Mouse (Mus musculus): ENCODE results near the gene Hhat.

The Hhat gene

DNA sequence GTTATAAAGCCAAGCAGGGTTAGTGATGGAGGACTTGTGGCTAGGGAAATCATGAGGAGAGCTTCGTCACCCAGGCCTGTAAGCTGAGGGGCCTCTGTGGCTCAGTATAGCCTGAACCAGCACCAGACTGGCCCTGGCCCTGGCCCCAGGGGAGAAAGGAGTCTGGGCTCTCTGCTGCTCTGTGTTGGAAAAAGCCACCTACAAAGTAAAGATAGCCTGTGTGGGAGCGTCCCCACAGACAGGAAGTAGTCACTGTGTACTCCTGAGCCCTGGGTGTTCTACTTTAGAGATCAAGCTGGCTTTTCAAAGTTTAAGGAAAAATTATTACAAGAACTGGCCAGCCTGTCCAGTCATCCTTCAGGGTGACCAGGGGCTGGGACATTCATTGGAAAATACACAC is 273.5 kb downstream of the Hhat start:
- no peak for DNase-seq (ENCODE audit: low spot score in 2 of 2)

DNA sequence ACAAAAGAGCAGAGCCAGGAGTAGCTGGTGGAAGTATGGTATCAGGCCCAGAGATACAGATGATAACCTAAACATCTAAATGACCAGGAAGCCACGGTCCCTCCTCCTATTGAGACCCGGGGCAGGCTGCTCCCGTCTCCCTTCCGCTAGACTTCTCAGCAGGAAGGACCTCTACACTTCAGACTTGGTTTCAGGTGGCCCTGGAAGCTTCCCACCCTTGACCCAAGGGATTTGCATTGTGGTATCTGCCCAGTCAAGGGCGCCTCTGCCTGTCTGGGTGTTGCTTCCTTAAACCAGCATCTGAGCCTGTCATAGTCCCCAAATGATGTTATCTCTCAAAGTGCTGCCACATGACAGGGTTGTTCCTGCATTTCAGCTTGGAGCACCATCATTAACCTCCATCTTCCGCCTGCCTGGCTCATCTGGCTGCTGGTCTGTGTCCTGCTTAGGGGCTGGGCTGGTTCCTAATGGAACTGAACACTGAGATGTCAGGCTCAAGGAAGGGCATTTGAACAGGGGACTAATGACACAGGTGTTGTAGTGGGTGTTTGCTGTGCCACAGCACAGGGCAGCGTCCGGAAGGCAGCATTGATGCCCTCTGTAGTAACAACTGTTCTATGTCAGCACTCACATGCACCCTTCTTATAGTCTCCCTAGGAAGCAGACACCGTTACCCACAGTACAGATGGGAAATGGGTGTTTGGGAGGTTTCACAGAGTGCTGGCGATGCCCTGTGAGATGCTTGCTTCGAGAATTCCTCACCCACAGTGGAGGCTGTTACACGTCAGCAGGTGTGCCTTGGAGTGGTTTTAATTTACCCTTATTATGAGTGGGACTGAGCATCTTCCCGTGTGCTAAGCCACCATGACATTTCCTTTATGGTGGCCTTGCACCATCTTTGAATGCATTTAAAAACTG is 280.9 kb downstream of the Hhat start:
- DNase-seq (ENCODE audit: low spot score in 2 of 2) = no peak

DNA sequence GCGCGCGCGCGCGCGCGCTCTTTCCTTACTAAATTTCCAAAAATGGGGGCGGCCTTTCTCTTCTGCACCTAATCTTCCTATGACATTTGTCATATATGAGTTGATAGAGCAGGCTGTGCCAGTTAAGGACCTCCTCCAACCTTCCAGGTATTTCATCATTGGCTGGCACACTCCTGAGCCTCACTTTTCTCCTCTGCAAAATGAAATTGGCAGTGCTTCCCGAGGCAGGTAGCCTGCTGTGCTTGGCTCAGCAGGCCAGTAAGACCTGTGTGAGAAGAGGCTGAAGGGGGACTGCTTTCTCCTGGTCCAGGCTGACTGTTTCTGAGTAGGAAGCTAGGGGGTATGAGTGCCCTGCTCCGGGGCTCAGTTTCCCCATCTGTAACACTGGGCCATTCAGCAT is 283.5 kb downstream of the Hhat start:
- no peak for DNase-seq (ENCODE audit: low spot score in 2 of 2)

DNA sequence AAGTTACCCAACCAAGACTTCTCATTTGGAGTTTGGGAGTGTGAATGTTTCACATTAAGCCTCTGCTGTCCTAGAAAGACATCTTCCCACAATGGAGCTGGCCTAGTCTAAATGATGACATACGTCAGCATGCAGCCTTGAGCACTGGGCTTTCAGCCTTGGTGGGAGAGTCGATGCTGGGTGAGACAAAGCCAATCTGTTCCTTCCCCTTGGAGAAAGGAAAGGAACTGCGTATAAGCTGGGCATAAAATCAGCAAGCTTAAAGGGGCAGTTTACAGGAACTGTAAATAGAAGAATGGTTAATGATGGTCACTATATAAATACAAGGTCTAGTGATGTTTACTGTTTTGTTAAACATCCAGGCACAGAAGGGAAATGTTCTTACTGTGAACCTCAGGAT is 286.0 kb downstream of the Hhat start:
- no peak for DNase-seq (ENCODE audit: low spot score in 2 of 2)

DNA sequence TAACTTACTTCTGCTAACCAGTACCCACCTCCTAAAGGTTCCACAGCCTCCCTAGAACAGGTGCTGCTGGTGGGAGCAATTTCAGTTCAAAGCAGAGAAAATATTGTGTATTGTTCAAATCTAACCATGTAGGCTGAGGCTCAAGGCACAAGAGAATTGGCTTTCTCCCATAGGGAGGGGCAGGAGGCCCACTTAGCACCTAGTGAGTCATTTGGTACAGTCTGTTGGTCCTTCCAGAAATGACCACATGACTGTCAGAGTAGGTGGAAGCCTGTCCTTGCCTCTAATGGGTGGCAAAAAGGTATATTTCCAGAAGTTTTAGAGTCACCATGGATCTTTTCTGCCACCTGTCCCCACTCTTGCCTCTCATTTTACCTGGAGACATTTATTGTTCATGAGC is 289.6 kb downstream of the Hhat start:
- DNase-seq (ENCODE audit: low spot score in 2 of 2) = no peak

DNA sequence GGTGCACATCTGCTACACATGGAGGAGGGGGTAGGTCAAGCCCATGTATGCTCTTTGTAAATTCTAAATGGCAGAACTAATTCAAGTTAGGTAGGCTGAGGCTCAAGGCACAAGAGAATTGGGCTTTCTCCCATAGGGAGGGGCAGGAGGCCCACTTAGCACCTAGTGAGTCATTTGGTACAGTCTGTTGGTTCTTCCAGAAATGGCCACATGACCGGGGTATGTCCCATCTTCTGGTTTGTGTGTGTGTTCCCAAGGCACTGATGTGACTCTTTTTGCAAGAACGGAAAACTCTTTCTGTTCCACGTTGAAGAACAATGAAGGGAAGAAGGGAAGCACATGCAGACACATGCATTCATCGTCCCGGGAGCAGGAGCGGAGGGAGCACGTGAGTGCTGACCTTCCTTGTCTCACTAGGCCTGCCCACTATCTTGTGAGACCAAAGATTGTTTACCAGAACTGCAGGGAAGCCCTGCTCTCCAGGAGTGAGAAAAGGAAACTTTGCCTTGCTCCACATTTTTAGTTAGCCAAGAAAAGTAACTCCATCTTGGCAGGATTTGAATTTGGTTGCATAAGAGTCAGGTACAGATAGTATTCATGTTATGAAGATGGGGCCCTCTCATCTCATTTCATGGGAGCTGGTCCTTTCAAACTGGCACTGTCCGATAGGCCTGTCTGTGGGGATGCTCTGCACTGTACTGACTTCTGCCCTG is 290.8 kb downstream of the Hhat start:
- no peak for DNase-seq (ENCODE audit: low spot score in 2 of 2)

DNA sequence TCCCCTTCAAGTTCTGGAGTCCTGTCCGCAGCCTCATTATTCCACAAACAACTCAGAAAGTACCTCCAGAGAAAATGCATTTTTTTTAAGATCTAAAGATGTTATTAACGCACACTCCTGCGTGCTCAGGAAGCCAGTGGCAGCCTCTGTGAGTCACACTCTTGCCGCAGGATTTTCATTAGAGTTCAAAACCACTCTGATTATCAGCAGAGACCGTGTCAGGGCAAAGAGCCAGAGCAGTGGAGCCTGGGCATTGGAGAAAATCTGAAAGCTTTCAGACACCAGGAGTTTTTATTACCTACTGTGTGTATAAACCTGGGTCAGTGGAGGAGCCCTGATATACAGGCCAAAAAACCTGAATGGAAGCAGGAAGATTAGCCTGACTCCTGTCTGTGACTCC is 292.8 kb downstream of the Hhat start:
- DNase-seq (ENCODE audit: low spot score in 2 of 2) = no peak

DNA sequence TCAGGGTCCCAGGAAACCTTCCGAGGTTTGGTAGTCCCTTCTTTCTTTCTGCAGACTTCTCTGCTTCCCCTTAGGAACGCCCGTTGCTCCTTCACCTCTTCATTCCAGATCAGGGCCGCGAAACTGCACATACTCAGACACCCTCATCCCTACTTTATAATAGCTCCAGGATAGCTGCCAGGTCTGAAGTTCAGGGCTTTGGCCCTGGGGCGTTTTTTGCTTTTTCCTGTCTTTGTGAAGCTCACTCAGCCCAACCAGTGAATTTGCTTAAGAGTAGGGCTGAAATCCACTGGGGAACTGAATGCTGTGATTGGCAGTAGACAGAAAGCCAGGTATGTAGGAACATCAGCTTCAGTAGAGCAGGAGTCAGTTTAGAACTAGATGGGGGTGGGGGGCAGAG is 293.5 kb downstream of the Hhat start:
- no peak for DNase-seq (ENCODE audit: low spot score in 2 of 2)

DNA sequence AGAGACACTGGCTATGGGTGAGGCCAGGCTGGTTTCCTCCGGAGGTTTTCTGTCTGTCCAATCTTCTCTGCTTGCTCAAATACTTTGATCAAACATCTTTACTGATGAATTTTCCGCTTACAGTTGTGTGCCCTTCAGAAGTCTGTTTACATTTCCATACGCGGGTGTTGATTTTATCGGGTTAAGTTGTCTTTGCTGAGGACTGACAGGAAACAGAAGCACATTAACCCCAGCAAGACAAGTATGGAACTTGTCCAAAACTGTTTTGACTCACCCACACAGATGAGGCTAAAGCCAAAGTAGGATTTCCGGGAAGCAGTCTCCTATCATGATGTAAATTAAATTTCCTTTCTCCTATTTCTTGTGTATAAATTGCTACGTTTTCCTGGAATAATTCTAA is 294.3 kb downstream of the Hhat start:
- DNase-seq (ENCODE audit: low spot score in 2 of 2) = no peak

DNA sequence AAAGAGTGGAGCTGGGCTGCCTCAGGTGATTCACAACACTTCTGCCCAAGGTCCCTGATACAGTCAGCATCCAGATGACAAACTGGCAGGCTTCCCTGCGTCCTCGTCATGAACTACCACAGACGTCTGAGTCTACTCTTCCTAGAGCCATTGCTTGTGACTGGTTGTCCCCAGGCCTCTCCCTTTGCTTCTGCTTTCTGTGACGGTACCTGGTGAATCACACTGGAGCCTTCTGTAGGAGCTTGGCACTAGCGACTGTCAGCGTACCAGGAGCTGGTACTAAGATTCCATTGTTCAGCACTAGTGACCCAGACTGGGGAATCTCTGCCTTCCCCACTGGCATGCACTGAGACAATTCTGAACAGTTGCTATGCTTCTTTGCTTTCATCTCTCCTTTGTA is 297.9 kb downstream of the Hhat start:
- no peak for DNase-seq (ENCODE audit: low spot score in 2 of 2)

DNA sequence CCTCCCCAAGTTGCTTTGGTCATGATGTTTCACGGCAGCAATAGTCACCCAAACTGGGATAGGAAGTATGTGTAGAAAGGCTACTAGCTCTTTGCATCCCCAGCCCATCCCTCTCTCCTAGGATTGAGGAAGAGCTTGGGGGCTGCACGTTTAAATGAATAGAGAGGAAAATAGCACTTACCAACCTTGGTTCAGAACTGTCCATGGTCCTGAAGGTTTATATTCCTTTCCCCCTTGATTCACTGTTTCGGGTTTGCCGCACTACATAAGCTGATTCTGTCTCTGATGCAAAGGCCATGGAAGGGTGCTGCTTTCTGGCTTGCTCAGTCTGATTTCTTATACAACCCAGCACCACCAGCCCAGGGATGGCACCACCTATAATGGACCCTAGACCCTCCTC is 298.7 kb downstream of the Hhat start:
- DNase-seq (ENCODE audit: low spot score in 2 of 2) = no peak

DNA sequence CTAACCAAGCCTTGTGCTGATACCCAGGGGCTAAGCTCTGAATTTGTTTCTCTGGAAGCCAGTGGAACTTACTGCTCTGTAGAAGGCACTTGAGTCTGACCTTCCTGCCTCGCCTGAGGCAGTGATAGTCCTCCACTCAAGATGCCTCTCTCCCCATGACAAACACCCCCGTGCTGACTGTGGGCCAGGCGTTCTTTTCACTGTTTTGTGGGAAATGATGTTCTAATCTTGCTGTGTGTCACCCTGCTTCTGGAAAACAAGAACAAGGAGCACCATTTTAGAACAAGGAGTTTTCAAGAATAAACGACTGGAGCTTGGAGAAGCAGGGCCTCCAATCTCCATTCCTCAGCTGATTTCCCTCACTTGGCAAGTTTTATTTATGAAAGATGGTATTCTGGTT is 307.3 kb downstream of the Hhat start:
- DNase-seq (ENCODE audit: low spot score in 2 of 2) = no peak

DNA sequence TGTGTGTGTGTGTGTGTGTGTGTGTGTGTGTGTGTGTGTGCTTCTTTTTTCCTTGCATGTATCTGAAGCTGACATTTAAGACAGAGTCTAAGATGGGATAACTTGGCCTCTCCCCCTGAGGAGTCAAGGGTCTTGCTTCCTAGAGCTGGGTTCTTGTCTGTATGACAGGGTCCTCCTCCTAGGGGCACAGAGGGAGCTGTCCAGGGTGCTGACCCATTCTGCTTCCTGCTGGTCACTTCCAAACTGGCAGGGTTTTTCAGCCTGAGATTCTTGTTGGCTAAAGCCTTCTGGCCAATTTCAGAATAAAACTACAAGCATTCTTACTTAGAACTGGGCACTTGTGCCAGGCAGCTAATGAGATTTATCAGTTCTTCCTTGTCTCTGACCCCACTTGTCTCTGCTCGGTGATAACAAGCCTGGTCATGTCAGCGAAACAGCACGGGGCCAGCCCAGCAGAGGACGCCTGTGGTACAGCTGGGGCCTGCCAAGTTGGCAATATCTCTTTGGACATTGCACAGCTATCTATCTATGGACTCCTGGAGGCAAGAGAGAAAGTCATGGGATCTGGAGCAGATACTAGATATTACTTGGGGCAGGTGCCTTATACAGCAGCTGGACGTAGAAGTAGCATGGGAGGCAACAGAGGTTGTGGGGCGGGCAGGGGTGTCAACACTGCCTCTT is 313.4 kb downstream of the Hhat start:
- no peak for DNase-seq (ENCODE audit: low spot score in 2 of 2)

DNA sequence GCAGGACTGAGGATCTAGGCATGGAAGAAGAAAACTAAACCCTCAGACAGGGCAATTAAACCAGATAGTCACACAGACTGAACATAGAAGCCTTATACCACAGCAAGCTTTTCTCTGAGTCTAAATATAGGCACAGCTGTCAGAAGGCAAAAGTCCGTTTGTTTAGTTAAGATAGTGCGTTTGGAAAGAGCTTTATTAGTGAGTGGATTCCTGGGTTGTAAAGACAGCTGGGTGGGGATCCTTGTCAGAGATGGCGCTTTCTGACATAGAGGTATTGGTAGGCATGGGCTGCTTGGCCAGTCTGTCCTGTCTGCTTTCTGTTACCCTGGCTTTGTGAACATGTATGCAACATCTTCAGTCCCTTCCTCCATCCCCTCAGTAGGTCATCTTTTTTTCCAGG is 314.0 kb downstream of the Hhat start:
- no peak for DNase-seq (ENCODE audit: low spot score in 2 of 2)

DNA sequence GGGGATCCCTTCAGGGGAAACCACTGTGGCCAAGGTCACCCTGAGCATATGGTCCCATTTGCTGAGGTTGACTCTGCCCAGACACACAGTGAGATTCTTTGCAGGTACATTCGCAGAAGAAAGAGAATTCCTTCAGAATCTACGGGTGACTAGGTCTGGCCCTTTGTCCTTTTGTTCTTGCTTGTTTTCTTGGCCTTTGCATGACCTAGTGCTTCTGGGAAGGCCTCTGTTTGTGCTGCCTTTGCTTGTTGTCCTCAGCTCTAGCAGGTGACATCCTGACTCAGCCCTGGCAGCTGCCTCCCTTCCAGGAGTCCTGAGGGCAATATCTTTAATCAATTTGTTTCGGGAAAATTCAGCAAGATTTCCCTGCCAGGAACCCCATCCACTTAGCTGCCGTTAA is 316.0 kb downstream of the Hhat start:
- DNase-seq (ENCODE audit: low spot score in 2 of 2) = no peak

DNA sequence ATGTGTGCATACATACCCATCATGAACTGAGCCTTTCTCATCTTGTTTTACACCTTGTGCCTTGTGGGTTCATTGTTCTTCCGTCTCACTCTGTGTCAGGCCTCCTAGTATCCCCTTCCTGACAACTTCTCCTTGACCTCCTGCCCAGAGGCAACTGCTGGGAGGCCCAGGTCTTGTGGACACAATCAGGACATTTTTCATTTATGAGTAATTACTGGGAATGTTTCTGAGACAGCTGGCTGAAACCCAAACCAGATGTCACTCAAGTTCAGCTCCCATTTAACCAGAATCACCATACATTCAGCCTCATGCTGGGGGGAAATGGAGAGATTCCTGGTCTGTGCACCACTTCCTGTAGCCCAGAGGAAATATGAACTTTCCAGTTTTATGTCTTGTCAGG is 316.5 kb downstream of the Hhat start:
- no peak for DNase-seq (ENCODE audit: low spot score in 2 of 2)

DNA sequence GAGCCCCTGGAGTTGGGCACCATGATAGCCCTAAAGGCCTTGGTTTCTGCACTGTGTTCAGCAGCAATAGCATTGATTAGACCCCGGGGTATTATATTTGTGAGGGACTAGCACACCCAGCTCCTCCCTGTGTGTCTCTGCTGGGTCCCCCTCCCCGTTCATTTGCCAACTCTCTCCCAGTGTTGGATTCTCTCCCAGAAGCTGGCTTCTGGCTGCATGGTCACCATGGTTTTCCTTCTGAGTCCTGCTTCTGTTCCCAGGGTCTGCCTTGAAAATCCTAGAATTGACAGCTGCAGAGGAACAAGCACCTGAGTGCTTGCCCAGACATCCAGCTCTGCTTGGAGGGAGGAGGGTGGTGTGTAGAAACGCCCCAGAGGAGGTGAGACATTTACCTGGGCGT is 319.3 kb downstream of the Hhat start:
- no peak for DNase-seq (ENCODE audit: low spot score in 2 of 2)

DNA sequence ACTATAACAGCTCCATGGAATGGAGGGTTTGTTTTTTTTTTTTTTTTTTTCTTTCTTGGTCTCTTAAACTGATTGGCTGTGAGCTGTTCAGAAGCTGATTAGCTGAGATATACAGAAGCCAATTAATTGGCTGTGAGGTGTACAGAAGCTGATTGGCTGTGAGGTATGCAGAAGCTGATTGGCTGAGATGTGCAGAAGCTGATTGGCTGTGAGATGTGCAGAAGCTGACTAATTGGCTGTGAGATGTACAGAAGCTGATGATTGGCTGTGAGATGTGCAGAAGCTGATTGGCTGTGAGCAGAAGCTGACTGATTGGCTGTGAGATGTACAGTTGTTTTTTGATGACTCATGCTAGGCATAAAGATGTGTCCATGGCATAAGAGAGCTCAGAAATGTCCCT is 320.6 kb downstream of the Hhat start:
- no peak for DNase-seq (ENCODE audit: low spot score in 2 of 2)

DNA sequence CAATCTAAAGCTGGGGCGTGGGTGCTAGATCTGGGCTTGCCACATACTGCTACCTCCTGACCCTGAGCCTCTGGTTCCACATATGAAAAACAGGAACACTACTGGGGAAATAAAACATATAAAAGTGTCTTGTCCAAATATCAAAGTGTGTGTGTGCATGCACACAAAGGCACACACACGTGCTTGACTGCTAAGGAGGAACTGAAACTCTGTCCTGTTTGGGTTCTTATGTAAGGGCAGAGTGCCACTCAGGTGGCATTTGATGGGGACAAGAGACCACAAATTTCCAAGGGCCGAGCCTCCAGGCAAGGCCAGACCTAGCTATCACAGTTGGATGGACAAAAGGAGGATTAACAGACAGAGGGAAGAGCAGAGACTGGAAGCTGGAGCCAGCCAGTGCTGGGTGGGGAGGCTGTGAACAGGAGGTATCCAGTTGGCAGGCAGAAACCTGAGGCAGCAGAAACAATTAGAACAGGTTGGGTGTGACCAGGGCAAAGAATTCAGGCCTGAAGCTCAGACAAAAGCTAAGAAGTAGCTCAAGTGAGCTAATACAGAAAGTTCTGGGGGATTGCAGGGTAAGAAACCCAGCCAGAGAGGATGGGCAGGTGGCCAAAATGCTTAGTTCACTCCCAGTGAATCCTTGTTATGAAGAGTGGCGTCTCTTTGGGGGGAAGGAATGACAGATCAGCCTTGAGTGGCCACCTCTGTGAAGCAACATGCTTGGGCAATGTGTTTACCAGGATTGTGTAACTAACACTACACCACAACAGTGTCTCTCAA is 321.3 kb downstream of the Hhat start:
- no peak for DNase-seq (ENCODE audit: low spot score in 2 of 2)

DNA sequence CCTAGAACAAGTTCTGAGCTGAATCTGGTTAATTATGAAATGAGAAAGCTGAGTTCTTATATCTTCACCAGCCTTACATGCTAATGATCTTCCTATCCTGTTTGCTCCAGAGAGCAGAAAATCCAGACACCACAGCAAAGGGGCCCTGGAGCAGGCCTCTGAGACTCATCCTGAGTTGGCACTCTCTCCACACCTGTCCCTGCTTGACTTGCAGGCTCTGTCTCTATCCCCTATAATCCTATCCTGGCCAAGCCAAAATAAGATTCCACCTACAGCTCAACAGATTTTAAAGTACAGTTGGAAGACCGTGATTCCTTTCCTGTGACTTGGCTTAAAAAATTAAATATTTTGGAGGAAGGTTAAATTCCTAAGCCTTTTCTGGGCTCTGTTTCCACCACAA is 322.5 kb downstream of the Hhat start:
- DNase-seq (ENCODE audit: low spot score in 2 of 2) = no peak

DNA sequence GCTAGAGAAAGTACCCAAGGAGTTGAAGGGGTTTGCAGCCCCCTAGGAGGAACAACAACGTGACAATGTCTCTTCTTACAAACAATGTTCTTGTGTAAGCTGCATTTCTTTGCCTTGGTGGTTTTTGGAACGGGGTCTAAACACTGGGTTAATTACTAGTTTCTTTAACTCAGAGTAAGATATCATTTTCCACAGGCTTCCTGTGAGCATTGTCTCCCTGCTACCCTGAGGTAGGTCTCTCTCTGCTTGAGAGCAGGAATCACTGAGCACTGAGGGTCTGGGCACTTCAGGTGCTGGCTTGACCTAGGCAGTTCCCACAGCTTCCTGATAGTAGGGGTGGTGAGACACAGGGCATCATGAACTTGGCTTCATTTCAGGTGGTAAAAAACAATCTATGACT is 323.4 kb downstream of the Hhat start:
- no peak for DNase-seq (ENCODE audit: low spot score in 2 of 2)
